Comparison of ENCODE assay signal across 8 mouse cellular contexts in the genomic region with DNA sequence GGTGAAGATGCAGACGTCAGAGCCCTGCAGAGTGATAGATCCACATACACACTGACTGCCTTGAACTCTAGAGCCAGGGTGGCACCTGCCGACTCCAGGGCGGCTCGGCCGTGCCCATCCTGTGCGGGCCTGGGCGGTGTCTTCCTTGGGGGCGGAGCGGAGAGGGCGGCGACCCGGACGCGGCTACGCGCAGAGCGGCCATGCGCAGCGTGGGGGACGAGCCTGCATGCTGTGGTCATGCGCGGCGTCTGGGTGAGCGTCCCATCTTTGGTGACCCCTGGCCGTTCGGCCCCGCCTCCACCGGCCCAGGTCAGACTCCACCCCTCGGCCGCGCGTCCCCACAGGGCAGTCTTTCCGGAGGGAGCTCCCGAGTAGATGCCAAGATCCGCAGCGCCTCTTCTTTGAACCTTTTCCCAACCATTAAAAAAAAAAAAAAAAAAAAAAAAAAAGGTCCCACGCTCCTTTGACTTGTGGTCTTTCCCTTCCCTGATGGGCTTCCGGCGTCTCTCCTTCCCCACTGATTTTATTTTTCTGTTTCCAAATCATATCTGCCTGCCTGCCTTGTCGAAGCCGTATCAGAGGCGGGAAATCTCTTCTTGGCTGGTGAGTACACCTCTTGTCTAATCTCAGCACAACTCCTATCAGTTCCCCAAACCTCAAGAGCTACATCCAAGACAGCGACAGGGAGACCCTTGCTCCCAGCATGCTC. TPM values are rescaled to one million over a fixed set of nuclear protein-coding genes. Genes with fewer than 3 reads are reported as not detected.
DNase-seq lines count a peak whose midpoint lies in the region; ATAC-seq and TF ChIP-seq lines count a peak whose summit lies in the region.

TSS of gene Cisd3 (plus strand) at position 214 of the 709 bp plus-strand sequence.

- H3K27ac ChIP-seq in ES-Bruce4 (ENCODE audit: insufficient read depth, low read length): peak within 1 kb of the TSS; percentile 52
- H3K27ac ChIP-seq in hindbrain, embryonic 10.5 days: peak within 1 kb of the TSS; percentile 79
- H3K27ac ChIP-seq in lung, embryonic 16.5 days (ENCODE audit: low read length): peak within 1 kb of the TSS; percentile 69

- DNase-seq in cerebellum, adult 9-10 months: peak; percentile 92
- DNase-seq in frontal cortex, adult 2 months (ENCODE audit: extremely low spot score in 1 of 2, low spot score in 1 of 2): peak; percentile 80 to 87
- DNase-seq in hindbrain, embryonic 10.5 days (ENCODE audit: low spot score): peak; percentile 85
- peak; percentile 91 for DNase-seq in layer of hippocampus, adult 9-11 months
- DNase-seq in ovary, adult 18-20 months (ENCODE audit: low spot score): peak; percentile 94
- peak; percentile 76 for DNase-seq in thymus, postnatal 0 days (ENCODE audit: low spot score)

- TF ChIP-seq CTCF in ES-Bruce4 (IDR thresholded peaks at IDR 0.05; ENCODE audit: low read depth, low read length): no peak

- TF ChIP-seq EP300 in ES-Bruce4 (IDR thresholded peaks at IDR 0.05; ENCODE audit: insufficient read depth, low read depth, low read length): no peak

- peak within 1 kb of the TSS; percentile 70 for H3K4me2 ChIP-seq in lung, embryonic 16.5 days (ENCODE audit: low read depth, low read length)

- peak within 1 kb of the TSS; percentile 71 for H3K4me3 ChIP-seq in ES-Bruce4 (ENCODE audit: low read depth, low read length)
- H3K4me3 ChIP-seq in hindbrain, embryonic 10.5 days: peak within 1 kb of the TSS; percentile 53
- peak within 1 kb of the TSS; percentile 43 for H3K4me3 ChIP-seq in lung, embryonic 16.5 days (ENCODE audit: low read length)

- 1% methylated on average over 43 of the region's 43 CpGs for WGBS in hindbrain, embryonic 10.5 days
- WGBS in lung, embryonic 16.5 days: under 1% methylated on average over 43 of the region's 43 CpGs

- H3K27me3 ChIP-seq in ES-Bruce4 (ENCODE audit: control insufficient read depth, insufficient read depth, low read length, poor library complexity, severe bottlenecking): no peaks in the 10 kb centered on the region
- no peaks in the 10 kb centered on the region for H3K27me3 ChIP-seq in hindbrain, embryonic 10.5 days (ENCODE audit: insufficient read depth, poor library complexity, severe bottlenecking)
- H3K27me3 ChIP-seq in lung, embryonic 16.5 days (ENCODE audit: control insufficient read depth, insufficient read depth, low read depth, low read length): no peaks in the 10 kb centered on the region

- ATAC-seq in lung, embryonic 16.5 days (ENCODE audit: low read depth): peak; percentile 86

- TF ChIP-seq POLR2A in ES-Bruce4 (IDR thresholded peaks at IDR 0.05; ENCODE audit: insufficient read depth, low read length): no peak

- peaks cover 22% of the 10 kb centered on the region for H3K36me3 ChIP-seq in ES-Bruce4 (ENCODE audit: control insufficient read depth, insufficient read depth, low read length, poor library complexity, severe bottlenecking)
- H3K36me3 ChIP-seq in hindbrain, embryonic 10.5 days: peaks cover 64% of the 10 kb centered on the region
- H3K36me3 ChIP-seq in lung, embryonic 16.5 days (ENCODE audit: control insufficient read depth, insufficient read depth, low read length): peaks cover 16% of the 10 kb centered on the region

- peaks cover 7% of the 10 kb centered on the region for H3K4me1 ChIP-seq in ES-Bruce4 (ENCODE audit: control insufficient read depth, insufficient read depth, low read length)
- H3K4me1 ChIP-seq in hindbrain, embryonic 10.5 days (replicated peaks): peaks cover 40% of the 10 kb centered on the region
- H3K4me1 ChIP-seq in lung, embryonic 16.5 days (replicated peaks; ENCODE audit: control insufficient read depth, insufficient read depth, low read length): peaks cover 43% of the 10 kb centered on the region

- peak within 1 kb of the TSS; percentile 62 for H3K9ac ChIP-seq in ES-Bruce4 (ENCODE audit: low read depth, poor library complexity, severe bottlenecking)
- H3K9ac ChIP-seq in lung, embryonic 16.5 days (ENCODE audit: low read length): peak within 1 kb of the TSS; percentile 63

- no peaks in the 10 kb centered on the region for H3K9me3 ChIP-seq in ES-Bruce4 (replicated peaks; ENCODE audit: control insufficient read depth, insufficient read depth, low read length, poor library complexity, severe bottlenecking)
- no peaks in the 10 kb centered on the region for H3K9me3 ChIP-seq in hindbrain, embryonic 10.5 days
- H3K9me3 ChIP-seq in lung, embryonic 16.5 days (ENCODE audit: control insufficient read depth, low read length): no peaks in the 10 kb centered on the region

RNA-seq across cellular contexts. Expression of gene Cisd3, which starts in this region (rescaled TPM):
- 62.3 and 77.2 TPM in 2 replicates for polyA plus RNA-seq in ES-Bruce4 (2011; ENCODE audit: insufficient read depth, insufficient read length, low read depth, missing spikeins)
- 51.9 and 54.8 TPM in 2 replicates for polyA plus RNA-seq in frontal cortex, adult 2 months (2012; rRNA removed)
- polyA plus RNA-seq in hindbrain, embryonic 10.5 days (2016; fragmentation: Nextera tagmentation; extraction: Ambion mirVana): 18.3 and 24.0 TPM in 2 replicates
- 57.5 and 66.6 TPM in 2 replicates for polyA plus RNA-seq in lung, embryonic 16.5 days (2015; fragmentation: Nextera tagmentation; extraction: Ambion mirVana)
- polyA plus RNA-seq in thymus, postnatal 0 days (2015; fragmentation: Nextera tagmentation; extraction: Ambion mirVana): 35.0 and 40.4 TPM in 2 replicates

Comparison
In these comparisons a context has a peak if more than half of its experiments do, and no peak if none do; other contexts are left out.
1. Peak in every context shown above with its lines: DNase-seq, ATAC-seq, H3K4me3 ChIP-seq and H3K27ac ChIP-seq.